Mouse (Mus musculus): ENCODE results near the gene Havcr2. TPM values are rescaled to one million over a fixed set of nuclear protein-coding genes. Genes with fewer than 3 reads are reported as not detected.
A peak's percentile ranks its signal among the peaks of the same experiment; 100 is the strongest.
"Not testable (repeated sequence)": the region's sequence is repeated elsewhere in the genome, so short reads cannot be mapped to it uniquely, and the experiment has no call there.

Gene Havcr2
- polyA plus RNA-seq (2012; rRNA removed) = 1.6 and 2.0 TPM in 2 replicates

GRCm38 (mm10) chr11:46454453-46455045, at the start of gene Havcr2:
Gene Havcr2 (plus strand): TSS chr11:46454935.
- no peak for DNase-seq (ENCODE audit: extremely low spot score in 1 of 2, low spot score in 1 of 2)

DNA sequence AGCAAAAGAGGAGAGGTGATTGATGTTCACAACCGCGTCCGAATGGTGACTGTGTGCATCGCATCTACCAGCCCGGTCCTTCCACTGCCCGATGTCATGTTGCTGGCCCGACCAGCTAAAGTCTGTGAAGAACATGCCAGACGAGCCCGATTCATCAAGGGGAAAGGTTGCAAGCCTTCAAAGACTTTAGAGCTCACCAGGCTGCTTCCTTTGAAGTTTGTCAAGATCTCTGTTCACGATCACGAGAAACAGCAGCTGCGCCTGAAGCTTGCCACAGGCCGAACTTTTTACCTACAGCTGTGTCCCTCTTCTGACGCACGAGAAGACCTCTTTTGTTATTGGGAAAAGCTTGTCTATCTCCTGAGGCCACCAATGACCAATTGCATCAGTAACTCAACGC, 49.7 kb upstream of the Havcr2 start:
- no peak for DNase-seq (ENCODE audit: extremely low spot score in 1 of 2, low spot score in 1 of 2)

DNA sequence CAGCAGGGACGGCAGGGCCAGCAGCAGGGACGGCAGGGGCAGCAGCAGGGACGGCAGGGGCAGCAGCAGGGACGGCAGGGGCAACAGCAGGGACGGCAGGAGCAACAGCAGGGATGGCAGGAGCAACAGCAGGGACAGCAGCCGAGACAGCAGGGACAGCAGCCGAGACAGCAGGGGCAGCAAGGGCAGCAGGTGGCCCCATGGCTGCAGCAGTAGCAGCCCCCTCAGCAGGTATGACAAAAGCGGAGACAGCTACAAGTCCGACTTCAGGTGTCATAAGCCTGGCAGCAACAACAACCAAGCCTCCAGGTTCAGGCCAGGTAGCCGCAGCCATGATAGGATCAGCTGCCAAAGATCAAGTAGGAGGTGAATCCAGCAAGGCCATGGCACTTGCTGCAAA, 48.0 kb upstream of the Havcr2 start:
- no peak for DNase-seq (ENCODE audit: extremely low spot score in 1 of 2, low spot score in 1 of 2)

GRCm38 (mm10) chr11:46410018-46410563, 44.6 kb upstream of the Havcr2 start:
- DNase-seq (ENCODE audit: extremely low spot score in 1 of 2, low spot score in 1 of 2) = no peak

- no peak for DNase-seq (ENCODE audit: extremely low spot score in 1 of 2, low spot score in 1 of 2)
These were observed 36.3 kb upstream of the Havcr2 start for GRCm38 (mm10) chr11:46418438-46418837.

DNA sequence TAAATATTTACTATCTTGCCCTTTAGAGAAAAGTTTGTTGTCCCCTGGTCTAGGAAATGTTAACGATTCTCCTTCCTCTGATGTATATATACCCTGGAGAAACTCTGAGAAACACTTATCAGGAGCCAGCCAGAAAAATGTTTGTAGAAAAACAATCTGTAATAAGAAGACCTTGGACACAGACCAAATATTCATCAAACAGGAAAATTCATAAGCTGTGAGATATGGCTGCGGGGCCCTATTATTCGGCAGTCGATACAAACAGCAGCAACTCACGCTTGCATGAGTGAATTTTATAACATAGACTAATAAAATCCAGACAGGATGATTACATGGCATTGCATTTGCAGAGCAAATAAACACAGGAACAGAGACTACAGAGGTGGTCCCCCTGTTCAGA, 35.9 kb upstream of the Havcr2 start:
- DNase-seq (ENCODE audit: extremely low spot score in 1 of 2, low spot score in 1 of 2) = no peak

- no peak for DNase-seq (ENCODE audit: extremely low spot score in 1 of 2, low spot score in 1 of 2)
These were observed 33.4 kb upstream of the Havcr2 start for GRCm38 (mm10) chr11:46421086-46421888.

DNA sequence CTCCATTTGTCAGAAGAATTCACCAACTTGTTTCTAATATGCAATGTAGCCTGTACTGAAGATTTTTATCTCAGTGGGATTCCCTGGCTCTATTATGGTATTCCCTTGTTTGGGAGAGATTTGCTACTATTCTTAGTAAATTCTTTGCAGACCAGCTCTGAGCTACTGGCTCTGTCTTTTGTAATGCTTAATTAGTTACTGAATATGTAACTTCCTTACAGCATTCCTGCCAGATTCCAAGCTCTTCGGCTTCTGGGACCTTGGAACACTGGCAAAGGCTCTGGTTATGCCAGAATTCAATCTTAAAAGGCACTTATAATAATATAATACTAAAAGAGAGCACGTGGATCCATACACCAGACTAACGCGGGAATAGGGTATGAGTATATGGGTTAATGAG, 26.6 kb upstream of the Havcr2 start:
- DNase-seq (ENCODE audit: extremely low spot score in 1 of 2, low spot score in 1 of 2) = not testable (repeated sequence)

GRCm38 (mm10) chr11:46430123-46430522, 24.6 kb upstream of the Havcr2 start:
- no peak for DNase-seq (ENCODE audit: extremely low spot score in 1 of 2, low spot score in 1 of 2)

DNA sequence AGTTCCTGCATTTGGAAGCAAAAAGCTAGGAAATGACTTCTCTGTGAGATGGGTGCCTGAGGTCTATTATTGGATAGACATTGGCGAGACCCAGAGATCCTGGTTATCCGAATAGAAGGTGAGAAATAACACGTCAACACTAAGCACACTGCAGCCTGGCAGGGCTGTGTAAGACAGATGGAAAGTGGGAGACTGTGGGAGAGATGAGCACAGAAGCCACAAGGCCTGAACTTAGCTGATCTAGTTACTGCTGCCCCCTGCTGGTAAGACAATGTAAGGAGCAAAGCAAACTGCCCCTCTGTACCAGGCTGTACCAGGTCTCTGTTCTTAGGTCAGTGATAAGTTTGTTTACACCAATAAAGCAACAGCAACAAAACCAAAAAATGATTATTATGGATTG, 23.6 kb upstream of the Havcr2 start:
- peak; percentile 89 to 95 for DNase-seq (ENCODE audit: extremely low spot score in 1 of 2, low spot score in 1 of 2)

- DNase-seq (ENCODE audit: extremely low spot score in 1 of 2, low spot score in 1 of 2) = no peak
These were observed 19.4 kb upstream of the Havcr2 start for GRCm38 (mm10) chr11:46435363-46435762.

DNA sequence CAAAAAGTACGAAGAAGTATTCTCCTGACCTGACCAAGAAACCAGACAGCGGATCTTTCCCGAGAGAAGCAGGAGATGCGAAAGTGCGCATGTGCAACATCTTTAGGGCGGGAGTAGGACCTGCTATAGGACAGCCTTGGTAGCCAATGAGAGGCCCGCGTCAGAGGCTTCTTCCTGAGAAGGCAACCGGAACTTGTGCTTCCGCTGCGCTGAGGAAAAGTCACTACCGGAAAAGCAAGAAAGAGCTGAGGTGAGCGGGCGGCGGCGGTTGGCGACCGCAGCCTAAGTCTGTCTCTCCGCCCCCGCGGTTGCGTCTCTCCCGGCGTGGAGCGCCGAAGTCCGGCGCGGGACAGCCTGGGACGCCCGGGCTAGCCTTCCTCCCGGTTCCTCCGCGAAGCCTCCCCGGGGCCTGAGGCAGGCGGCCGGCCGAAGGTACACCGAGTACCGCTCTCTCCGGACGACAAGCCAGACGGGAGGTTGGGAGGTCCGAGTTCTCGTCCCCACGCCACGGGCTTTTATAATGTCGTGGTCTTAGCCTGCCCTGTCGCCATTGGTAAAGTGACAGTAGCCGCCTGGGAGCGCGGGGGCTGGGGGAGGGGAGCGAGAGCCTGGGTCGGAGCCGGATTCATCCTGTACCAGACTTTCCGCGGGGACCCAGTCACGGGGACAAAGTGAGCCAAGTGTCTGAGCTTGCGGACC, 17.8 kb upstream of the Havcr2 start, which contains the start of gene Med7:
Med7 (plus strand) TSS at position 166 of the 699 bp plus-strand sequence.
- peak; percentile 96 to 97 for DNase-seq (ENCODE audit: extremely low spot score in 1 of 2, low spot score in 1 of 2)

GRCm38 (mm10) chr11:46437459-46438000, 17.2 kb upstream of the Havcr2 start:
- DNase-seq (ENCODE audit: extremely low spot score in 1 of 2, low spot score in 1 of 2) = no peak

GRCm38 (mm10) chr11:46439005-46439543, 15.7 kb upstream of the Havcr2 start:
- DNase-seq (ENCODE audit: extremely low spot score in 1 of 2, low spot score in 1 of 2) = no peak

DNA sequence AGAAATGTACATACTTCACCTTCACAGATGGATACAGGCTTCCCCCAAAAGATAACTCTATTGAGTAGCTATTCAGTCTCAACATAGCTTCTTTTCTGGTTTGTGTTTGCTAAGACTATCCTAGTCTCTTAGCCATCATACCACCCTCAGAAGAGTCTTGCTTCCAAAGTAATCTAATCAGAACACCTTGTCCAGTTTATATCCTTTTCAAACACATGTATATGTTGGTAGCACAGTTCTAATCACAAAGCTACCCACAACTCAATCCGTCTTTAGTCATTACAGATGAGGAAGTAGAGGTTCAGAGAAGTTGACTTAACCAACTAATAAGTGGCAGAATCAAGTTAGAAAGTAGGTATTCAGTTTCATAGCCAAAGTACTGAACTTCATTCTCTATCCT, 13.0 kb upstream of the Havcr2 start:
- no peak for DNase-seq (ENCODE audit: extremely low spot score in 1 of 2, low spot score in 1 of 2)

- DNase-seq (ENCODE audit: extremely low spot score in 1 of 2, low spot score in 1 of 2) = no peak
These were observed 11.6 kb upstream of the Havcr2 start for GRCm38 (mm10) chr11:46443152-46443551.

GRCm38 (mm10) chr11:46443979-46444378, 10.8 kb upstream of the Havcr2 start:
- DNase-seq (ENCODE audit: extremely low spot score in 1 of 2, low spot score in 1 of 2) = no peak

- no peak for DNase-seq (ENCODE audit: extremely low spot score in 1 of 2, low spot score in 1 of 2)
These were observed 8.6 kb upstream of the Havcr2 start for GRCm38 (mm10) chr11:46446150-46446549.

- DNase-seq (ENCODE audit: extremely low spot score in 1 of 2, low spot score in 1 of 2) = no peak
These were observed 6.9 kb upstream of the Havcr2 start for GRCm38 (mm10) chr11:46447644-46448484.
